Mouse (Mus musculus) ES-E14 (cell line): Measurements from ENCODE around the gene Aifm3.

Source experiments
- CHD2 ChIP-seq: IDR thresholded peaks from 2 replicates; pipeline ENCODE4 v1.6.1; 2014; ENCODE audit warnings: mild to moderate bottlenecking, low read depth, low read length, inconsistent platforms
- HCFC1 ChIP-seq: IDR thresholded peaks from 2 replicates; pipeline ENCODE4 v1.6.1; 2012; ENCODE audit warnings: low read length, inconsistent platforms, borderline replicate concordance; ENCODE audit not compliant: insufficient read depth
- MAFK ChIP-seq: IDR thresholded peaks from 2 replicates; pipeline ENCODE4 v1.6.1; 2014; ENCODE audit warnings: mild to moderate bottlenecking, low read depth, low read length, inconsistent platforms; ENCODE audit not compliant: insufficient read depth

- TF ChIP-seq MAFK = no peak
- no peak for TF ChIP-seq HCFC1
- TF ChIP-seq CHD2 = no peak
Measured at GRCm38 (mm10) chr16:17472498-17472897, 16.9 kb upstream of the Aifm3 start.
